Mouse (Mus musculus): ENCODE results near the gene Tmem117.

DNA sequence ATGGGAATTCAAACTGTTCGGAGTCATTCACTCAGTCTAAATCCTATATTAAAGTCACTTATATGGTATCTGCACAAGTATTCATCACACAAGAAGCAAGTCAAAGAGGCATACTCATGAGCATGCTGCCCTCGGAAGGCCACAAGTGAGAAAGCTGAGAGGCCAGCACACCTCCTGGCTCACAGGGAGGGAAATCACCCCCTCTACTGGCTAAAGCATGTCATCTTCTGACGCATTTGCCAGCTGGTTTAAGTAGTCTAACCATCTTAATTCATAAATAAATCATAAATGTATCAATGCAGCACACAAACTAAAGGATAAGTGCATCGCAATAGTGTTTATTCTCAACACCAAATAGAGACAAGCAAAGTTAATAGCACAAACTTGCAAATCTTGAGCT is 44.3 kb upstream of the Tmem117 start:
- no peak for TF ChIP-seq GATA1 (IDR thresholded peaks at IDR 0.05; ENCODE audit: borderline replicate concordance, low read length)
- TF ChIP-seq FLI1 (IDR thresholded peaks at IDR 0.05; ENCODE audit: low read length), result no peak
